Mouse (Mus musculus) small intestine, adult 10 weeks (tissue): ENCODE measurements around the gene Cep112. TPM values are rescaled to one million over a fixed set of nuclear protein-coding genes. Genes with fewer than 3 reads are reported as not detected.

Experiments
- polyA plus RNA-seq: library from polyadenylated mRNA; stranded (reverse); fragments of 350-450 nt; fragmentation: Illumina TruSeq; extraction: RNeasy Lipid Tissue Mini Kit (QIAGEN cat#74804); gene quantifications from one replicate; pipeline ENCODE4 v1.2.3, GENCODE M21; 2014; ENCODE audit warnings: low replicate concordance

The Cep112 gene
- polyA plus RNA-seq: 1.4 TPM

DNA sequence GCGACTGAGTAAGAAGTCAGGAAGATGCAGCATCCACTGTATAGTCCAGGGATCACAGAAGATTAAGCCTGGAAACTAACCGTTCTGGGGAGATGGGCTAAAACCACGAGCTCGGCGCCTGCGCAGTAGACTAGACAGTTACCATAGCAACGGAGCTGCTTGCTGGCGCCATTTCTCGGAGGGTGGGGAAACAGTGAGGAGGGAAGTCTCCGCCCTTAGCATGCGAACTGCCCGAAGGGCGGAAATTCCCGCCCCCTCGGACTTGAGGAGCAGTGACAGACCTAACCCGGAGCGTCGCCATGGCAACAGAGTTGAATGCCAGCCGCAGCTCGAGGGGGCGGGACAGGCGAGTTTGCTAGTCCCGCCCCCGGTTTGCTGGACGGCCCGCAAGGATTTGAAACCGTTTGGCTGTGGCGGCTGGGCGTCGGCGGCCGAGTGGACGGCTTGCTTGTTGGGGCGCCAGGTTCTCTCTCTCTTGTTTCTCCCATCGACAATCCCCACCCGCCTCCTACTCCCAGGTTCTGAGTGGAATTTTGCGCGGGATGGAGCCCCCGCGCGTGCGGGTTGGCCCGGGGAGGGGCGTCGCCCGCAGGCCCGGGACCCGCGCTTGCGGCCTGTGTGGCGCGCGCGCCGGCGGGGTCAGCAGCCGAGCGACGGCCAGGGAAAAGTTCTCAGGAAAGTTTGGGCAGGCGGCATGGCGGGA is at the start of gene Cep112:
Gene Cep112, plus strand, starts transcription at position 304 of the 703 bp plus-strand sequence.

Other genes starting within 250 kb of the Cep112 start
- gene Apoh, start 81.8 kb upstream of the Cep112 start, polyA plus RNA-seq: 0.37 TPM
- 195 TPM for gene Prkca, start 81.3 kb upstream of the Cep112 start, polyA plus RNA-seq